Mouse (Mus musculus): ENCODE data around the gene Tnfrsf23.

DNA sequence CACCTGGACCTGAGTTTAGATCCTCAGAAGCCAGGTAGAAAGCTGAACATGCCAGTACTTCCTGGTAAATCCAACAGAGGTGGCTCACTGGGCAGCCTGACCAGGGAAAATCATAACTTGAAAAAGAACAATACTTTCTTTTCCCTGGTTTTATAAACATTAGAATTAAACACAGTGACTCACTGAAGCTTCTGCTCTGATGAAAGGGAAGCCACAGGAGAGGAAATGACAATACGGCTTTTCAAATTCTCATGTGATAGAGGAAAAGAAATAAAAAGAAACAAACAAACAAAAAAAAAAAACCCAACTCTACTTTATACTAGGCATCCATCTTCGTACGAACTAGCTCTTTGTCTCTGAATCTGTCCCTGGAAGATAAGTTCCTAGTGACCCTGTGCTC, 61.1 kb downstream of the Tnfrsf23 start:
- TF ChIP-seq CTCF (IDR thresholded peaks at IDR 0.05; ENCODE audit: low read depth) (no peak), EP300 (IDR thresholded peaks at IDR 0.05; ENCODE audit: low read depth) (no peak)
